Mouse (Mus musculus) embryonic fibroblast, embryonic 13.5 days (primary cell): ENCODE results near the gene Vmn1r178. TPM values are rescaled to one million over a fixed set of nuclear protein-coding genes. Genes with fewer than 3 reads are reported as not detected.
"Not testable (repeated sequence)": the region's sequence is repeated elsewhere in the genome, so short reads cannot be mapped to it uniquely, and the experiment has no call there.

Experiments
- H3K27ac ChIP-seq: 2 replicates; pipeline ENCODE4 v1.5.1; 2012; ENCODE audit warnings: low read length, control low read depth, inconsistent platforms; ENCODE audit not compliant: insufficient read depth
- H3K4me1 ChIP-seq: 2 replicates; pipeline ENCODE4 v1.6.1; 2011; ENCODE audit warnings: low read length; ENCODE audit not compliant: control insufficient read depth, insufficient read depth
- H3K4me3 ChIP-seq: 2 replicates; pipeline ENCODE4 v1.5.1; 2011; ENCODE audit warnings: mild to moderate bottlenecking, control low read depth, low read length; ENCODE audit not compliant: insufficient read depth
- CTCF ChIP-seq: IDR thresholded peaks from 2 replicates; pipeline ENCODE4 v1.5.1; 2011; ENCODE audit warnings: mild to moderate bottlenecking, control low read depth, low read length, moderate library complexity, borderline replicate concordance; ENCODE audit not compliant: insufficient read depth
- POLR2A ChIP-seq: IDR thresholded peaks from 2 replicates; pipeline ENCODE4 v1.6.1; 2011; ENCODE audit warnings: low read depth, mild to moderate bottlenecking, control low read depth, low read length, moderate library complexity
- polyA plus RNA-seq: library from polyadenylated mRNA; stranded (reverse); fragments of >200 nt; gene quantifications from 2 replicates; pipeline ENCODE4 v1.2.4, GENCODE M21; 2011; ENCODE audit warnings: low read depth; ENCODE audit not compliant: missing spikeins, insufficient read length

The Vmn1r178 gene
- polyA plus RNA-seq, result not detected in 2 replicates

DNA sequence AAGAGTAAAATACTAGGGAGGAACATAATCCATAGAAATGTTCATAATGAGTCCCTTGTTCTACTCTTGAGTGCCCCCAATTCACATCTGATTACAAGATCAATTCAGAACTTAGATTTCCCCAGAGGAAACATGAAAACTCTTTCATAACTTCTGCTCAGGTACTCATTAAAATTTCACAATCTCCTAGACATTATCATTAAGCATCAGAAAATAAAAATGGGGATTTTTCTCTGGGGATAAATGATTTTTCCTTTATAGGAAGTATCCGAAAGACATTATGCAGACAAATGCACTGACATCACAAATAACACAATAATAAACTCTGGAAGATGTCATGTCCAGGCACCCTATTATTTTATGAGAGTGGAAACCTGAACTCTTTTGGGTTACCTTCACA, at the start of gene Vmn1r178:
Vmn1r178 (plus strand) TSS at position 301 of the 400 bp plus-strand sequence.
- Histone ChIP-seq H3K27ac (no peak within 1 kb of the TSS), H3K4me1 (no peaks in the 10 kb centered on the region), H3K4me3 (no peak within 1 kb of the TSS)
- no peak for TF ChIP-seq CTCF
- no peak for TF ChIP-seq POLR2A

DNA sequence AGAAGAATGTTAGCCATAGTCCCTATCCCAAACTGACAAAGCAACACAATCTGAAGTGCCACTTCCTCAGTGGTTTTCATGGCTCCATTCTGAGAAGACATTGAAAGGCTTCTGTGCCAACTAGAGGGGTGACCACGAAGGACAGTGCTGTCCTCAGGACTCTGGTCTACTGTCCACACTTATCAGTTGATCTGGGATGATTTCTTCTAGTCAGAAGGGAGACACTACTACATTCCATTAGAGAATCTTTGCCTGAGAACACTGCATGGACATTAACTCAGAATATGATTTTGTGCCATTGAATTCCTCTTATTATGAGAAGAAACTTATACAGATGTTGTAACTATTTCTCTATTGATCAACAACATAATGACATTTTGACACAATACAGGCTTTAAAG, 25.5 kb upstream of the Vmn1r178 start, which contains the start of gene Vmn1r177:
Vmn1r177 (minus strand) TSS at position 101 of the 400 bp plus-strand sequence.
- not testable (repeated sequence) for H3K4me3 ChIP-seq, H3K4me1 ChIP-seq, H3K27ac ChIP-seq

DNA sequence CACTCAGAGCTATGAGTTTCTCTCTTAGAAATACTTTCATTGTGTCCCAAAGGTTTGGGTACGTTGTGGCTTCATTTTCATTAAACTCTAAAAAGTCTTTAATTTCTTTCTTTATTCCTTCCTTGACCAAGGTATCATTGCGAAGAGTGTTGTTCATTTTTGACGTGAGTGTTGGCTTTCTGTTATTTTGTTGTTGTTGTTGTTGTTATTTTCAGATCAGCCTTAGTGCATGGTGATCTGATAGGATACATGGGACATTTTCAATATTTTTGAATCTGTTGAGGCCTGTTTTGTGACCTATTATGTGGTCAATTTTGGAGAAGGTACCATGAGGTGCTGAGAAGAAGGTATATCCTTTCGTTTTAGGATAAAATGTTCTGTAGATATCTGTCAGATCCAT, 14.9 kb upstream of the Vmn1r178 start:
- not testable (repeated sequence) for H3K27ac ChIP-seq, H3K4me3 ChIP-seq, H3K4me1 ChIP-seq

DNA sequence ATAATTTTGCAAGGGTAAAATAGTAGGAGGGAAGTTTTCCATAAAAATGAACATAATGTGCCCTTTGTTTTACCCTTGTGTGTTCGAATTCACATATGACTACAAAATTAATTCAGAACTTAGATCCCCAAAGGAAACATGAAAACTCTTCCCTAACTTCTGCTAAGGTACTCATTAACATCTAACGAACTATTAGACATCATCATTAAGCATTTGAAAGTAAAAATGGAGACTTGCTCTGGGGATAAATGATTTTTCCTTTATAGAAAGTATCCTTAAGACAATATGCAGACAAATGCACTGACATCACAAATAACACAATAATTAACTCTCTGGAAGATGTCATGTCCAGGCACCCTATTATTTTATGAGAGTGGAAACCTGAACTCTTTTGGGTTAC, 34.9 kb downstream of the Vmn1r178 start, which contains the start of gene Vmn1r179:
Vmn1r179 (plus strand) TSS at position 301 of the 400 bp plus-strand sequence.
- Histone ChIP-seq H3K4me3 (no peak within 1 kb of the TSS), H3K27ac (no peak within 1 kb of the TSS), H3K4me1 (no peaks in the 10 kb centered on the region)
- TF ChIP-seq CTCF, result no peak

Other genes with a start within 250 kb of the Vmn1r178 start
- gene Vmn1r172, start 233.7 kb upstream of the Vmn1r178 start, polyA plus RNA-seq, result not detected in 2 replicates
- gene Vmn1r173, start 191.3 kb upstream of the Vmn1r178 start, polyA plus RNA-seq, result not detected in 2 replicates
- not detected in 2 replicates for gene Vmn1r174, start 139.7 kb upstream of the Vmn1r178 start, polyA plus RNA-seq
- gene Vmn1r175, start 81.4 kb upstream of the Vmn1r178 start, polyA plus RNA-seq, result not detected in 2 replicates
- gene Vmn1r176, start 54.6 kb upstream of the Vmn1r178 start, polyA plus RNA-seq, result not detected in 2 replicates
- gene Vmn1r177, start 25.6 kb upstream of the Vmn1r178 start, polyA plus RNA-seq, result not detected in 2 replicates
- gene Vmn1r179, start 35.0 kb downstream of the Vmn1r178 start, polyA plus RNA-seq, result not detected in 2 replicates
- not detected in 2 replicates for gene Vmn1r180, start 58.6 kb downstream of the Vmn1r178 start, polyA plus RNA-seq
- not detected in 2 replicates for gene Vmn1r181, start 82.6 kb downstream of the Vmn1r178 start, polyA plus RNA-seq
- gene V1rd19, start 109.7 kb downstream of the Vmn1r178 start, polyA plus RNA-seq, result not detected in 2 replicates
- not detected in 2 replicates for gene Vmn1r183, start 161.2 kb downstream of the Vmn1r178 start, polyA plus RNA-seq
- gene Zfp180, start 189.9 kb downstream of the Vmn1r178 start, polyA plus RNA-seq, result 14.5 and 16.5 TPM in 2 replicates
- gene Zfp112, start 220.3 kb downstream of the Vmn1r178 start, polyA plus RNA-seq, result 2.8 and 3.3 TPM in 2 replicates
- 5.8 and 6.0 TPM in 2 replicates for gene Zfp235, start 242.2 kb downstream of the Vmn1r178 start, polyA plus RNA-seq